Mouse (Mus musculus): ENCODE measurements around the gene Chrdl1. TPM values are rescaled to one million over a fixed set of nuclear protein-coding genes. Genes with fewer than 3 reads are reported as not detected.

Gene Chrdl1
- polyA plus RNA-seq, 1 experiment, result not detected

DNA sequence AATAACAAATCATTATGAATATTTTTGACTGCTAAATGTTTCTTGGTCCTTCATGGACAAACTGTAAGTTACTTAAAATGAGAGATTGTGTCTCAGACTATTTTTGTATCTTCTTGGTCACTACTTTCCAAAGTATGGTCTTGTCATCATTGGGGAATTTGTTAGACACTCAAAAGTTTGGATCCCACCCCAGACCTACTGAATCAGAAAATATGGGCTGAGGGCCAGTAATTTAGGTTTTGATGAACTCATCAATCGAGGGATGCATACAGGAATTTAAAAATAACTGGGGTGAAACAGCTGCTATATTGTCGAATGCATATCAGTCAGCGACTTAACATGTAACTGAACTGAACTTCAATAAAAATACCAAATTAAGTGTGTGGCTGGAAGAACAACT lies 80.9 kb downstream of the Chrdl1 start:
- H3K36me3 ChIP-seq (ENCODE audit: control insufficient read depth, insufficient read depth), result no peaks in the 10 kb centered on the region
- H3K4me3 ChIP-seq (ENCODE audit: insufficient read depth, poor library complexity, severe bottlenecking), result no peak overlapping the region
- H3ac ChIP-seq (ENCODE audit: control insufficient read depth, insufficient read length, low read depth), result no peak overlapping the region
- H3K79me2 ChIP-seq (ENCODE audit: control insufficient read depth, insufficient read depth), result no peaks in the 10 kb centered on the region
- H3K27me3 ChIP-seq (ENCODE audit: control insufficient read depth, insufficient read depth, insufficient read length), result no peaks in the 10 kb centered on the region
- no peak for TF ChIP-seq CTCF (IDR thresholded peaks at IDR 0.05; ENCODE audit: control insufficient read depth, insufficient read depth, insufficient read length)
- TF ChIP-seq CEBPB (IDR thresholded peaks at IDR 0.05; ENCODE audit: low read depth), result no peak
- no peak for TF ChIP-seq MAX (IDR thresholded peaks at IDR 0.05)
- no peak for TF ChIP-seq MYOG (IDR thresholded peaks at IDR 0.05; ENCODE audit: control insufficient read depth, extremely low read depth, insufficient read length)
- TF ChIP-seq USF1 (IDR thresholded peaks at IDR 0.05; ENCODE audit: low read depth), result no peak
- TF ChIP-seq MYOD1 (IDR thresholded peaks at IDR 0.05; ENCODE audit: control insufficient read depth, insufficient read length, low read depth), result no peak
- no peak for TF ChIP-seq FOSL1 (IDR thresholded peaks at IDR 0.05; ENCODE audit: insufficient read depth, low read length, poor library complexity, severe bottlenecking)
- no peaks in the 10 kb centered on the region for H3K79me3 ChIP-seq (ENCODE audit: low read depth)

DNA sequence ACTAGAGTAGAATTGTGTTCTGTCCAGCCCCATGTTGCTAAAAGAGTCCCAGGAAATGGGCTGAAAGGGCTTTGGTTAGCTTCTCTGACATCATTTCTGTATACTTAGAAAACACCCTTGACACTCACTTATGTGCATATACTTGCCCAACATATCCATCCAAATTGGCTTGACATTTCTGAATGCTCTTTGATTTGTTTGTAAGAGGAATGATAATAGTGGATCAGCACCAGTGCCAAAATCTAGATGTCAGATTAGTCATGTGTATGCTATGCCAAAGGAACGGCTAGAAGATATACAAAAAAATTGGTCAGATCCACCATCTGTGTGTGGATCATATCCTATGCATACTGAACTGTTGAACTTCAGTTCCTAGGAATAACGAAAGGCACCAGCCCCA lies 99.3 kb downstream of the Chrdl1 start:
- Histone ChIP-seq H3K36me3 (ENCODE audit: control insufficient read depth, insufficient read depth) (no peaks in the 10 kb centered on the region), H3ac (ENCODE audit: control insufficient read depth, insufficient read length, low read depth) (no peak overlapping the region), H3K79me2 (ENCODE audit: control insufficient read depth, insufficient read depth) (no peaks in the 10 kb centered on the region), H3K27me3 (ENCODE audit: control insufficient read depth, insufficient read depth, insufficient read length) (no peaks in the 10 kb centered on the region), H3K79me3 (ENCODE audit: low read depth) (no peaks in the 10 kb centered on the region), H3K4me3 (ENCODE audit: insufficient read depth, poor library complexity, severe bottlenecking) (no peak overlapping the region)
- TF ChIP-seq CTCF (IDR thresholded peaks at IDR 0.05; ENCODE audit: control insufficient read depth, insufficient read depth, insufficient read length) (no peak), MYOG (IDR thresholded peaks at IDR 0.05; ENCODE audit: control insufficient read depth, extremely low read depth, insufficient read length) (no peak), CEBPB (IDR thresholded peaks at IDR 0.05; ENCODE audit: low read depth) (no peak), FOSL1 (IDR thresholded peaks at IDR 0.05; ENCODE audit: insufficient read depth, low read length, poor library complexity, severe bottlenecking) (no peak), MYOD1 (IDR thresholded peaks at IDR 0.05; ENCODE audit: control insufficient read depth, insufficient read length, low read depth) (no peak), USF1 (IDR thresholded peaks at IDR 0.05; ENCODE audit: low read depth) (no peak)

DNA sequence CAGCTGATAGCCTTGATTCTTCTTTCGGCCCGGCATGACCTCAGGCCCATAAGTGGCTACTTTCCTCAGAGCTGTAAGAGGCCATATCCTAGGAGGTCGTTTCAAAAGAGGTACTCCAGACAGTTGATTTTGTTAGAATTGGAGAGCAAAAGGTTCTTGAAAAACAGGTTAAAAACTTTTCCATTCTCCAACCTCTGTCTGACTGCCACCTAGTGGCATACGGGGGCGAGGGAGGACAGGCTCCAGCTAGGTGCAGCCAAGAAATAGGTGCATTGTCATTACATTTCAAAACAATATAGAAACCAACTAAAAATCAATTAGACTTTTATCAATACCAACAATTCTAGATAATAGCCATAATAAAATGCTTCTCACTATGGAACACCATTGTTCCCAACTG lies 118.9 kb downstream of the Chrdl1 start:
- no peak for TF ChIP-seq MAX (IDR thresholded peaks at IDR 0.05)
- no peak for TF ChIP-seq USF1 (IDR thresholded peaks at IDR 0.05; ENCODE audit: low read depth)
- TF ChIP-seq CTCF (IDR thresholded peaks at IDR 0.05; ENCODE audit: control insufficient read depth, insufficient read depth, insufficient read length), result no peak
- no peak for TF ChIP-seq MYOG (IDR thresholded peaks at IDR 0.05; ENCODE audit: control insufficient read depth, extremely low read depth, insufficient read length)
- TF ChIP-seq MYOD1 (IDR thresholded peaks at IDR 0.05; ENCODE audit: control insufficient read depth, insufficient read length, low read depth), result no peak
- no peak for TF ChIP-seq CEBPB (IDR thresholded peaks at IDR 0.05; ENCODE audit: low read depth)
- TF ChIP-seq FOSL1 (IDR thresholded peaks at IDR 0.05; ENCODE audit: insufficient read depth, low read length, poor library complexity, severe bottlenecking), result no peak
- no peaks in the 10 kb centered on the region for H3K36me3 ChIP-seq (ENCODE audit: control insufficient read depth, insufficient read depth)
- no peak overlapping the region for H3K4me3 ChIP-seq (ENCODE audit: insufficient read depth, poor library complexity, severe bottlenecking)
- no peak overlapping the region for H3ac ChIP-seq (ENCODE audit: control insufficient read depth, insufficient read length, low read depth)
- H3K79me3 ChIP-seq (ENCODE audit: low read depth), result no peaks in the 10 kb centered on the region
- H3K79me2 ChIP-seq (ENCODE audit: control insufficient read depth, insufficient read depth), result no peaks in the 10 kb centered on the region
- H3K27me3 ChIP-seq (ENCODE audit: control insufficient read depth, insufficient read depth, insufficient read length), result no peaks in the 10 kb centered on the region

DNA sequence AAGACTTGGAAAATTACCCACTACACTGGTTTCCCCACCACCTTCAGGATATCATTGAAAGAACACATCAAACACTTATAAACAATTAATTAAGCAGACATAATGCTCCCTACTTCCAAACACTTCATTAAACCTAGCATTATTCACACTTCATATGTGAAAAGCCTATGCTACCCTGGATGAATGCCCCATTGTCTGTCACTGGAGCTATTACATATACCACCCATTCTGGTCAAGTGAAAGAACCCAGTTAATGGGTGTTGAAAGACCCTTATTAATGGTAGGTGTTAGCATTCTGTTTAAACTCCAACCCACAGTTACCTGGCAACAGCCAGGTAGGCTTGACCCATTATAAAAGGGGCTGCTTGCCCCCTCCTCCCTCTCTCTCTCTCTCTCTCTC lies 143.4 kb downstream of the Chrdl1 start:
- Histone ChIP-seq H3K4me3 (ENCODE audit: insufficient read depth, poor library complexity, severe bottlenecking) (no peak overlapping the region), H3K79me3 (ENCODE audit: low read depth) (no peaks in the 10 kb centered on the region), H3K79me2 (ENCODE audit: control insufficient read depth, insufficient read depth) (no peaks in the 10 kb centered on the region), H3K36me3 (ENCODE audit: control insufficient read depth, insufficient read depth) (no peaks in the 10 kb centered on the region), H3ac (ENCODE audit: control insufficient read depth, insufficient read length, low read depth) (no peak overlapping the region), H3K27me3 (ENCODE audit: control insufficient read depth, insufficient read depth, insufficient read length) (no peaks in the 10 kb centered on the region)
- TF ChIP-seq USF1 (IDR thresholded peaks at IDR 0.05; ENCODE audit: low read depth), result no peak
- TF ChIP-seq FOSL1 (IDR thresholded peaks at IDR 0.05; ENCODE audit: insufficient read depth, low read length, poor library complexity, severe bottlenecking), result no peak
- no peak for TF ChIP-seq MYOD1 (IDR thresholded peaks at IDR 0.05; ENCODE audit: control insufficient read depth, insufficient read length, low read depth)
- TF ChIP-seq MAX (IDR thresholded peaks at IDR 0.05), result no peak
- no peak for TF ChIP-seq CTCF (IDR thresholded peaks at IDR 0.05; ENCODE audit: control insufficient read depth, insufficient read depth, insufficient read length)
- TF ChIP-seq MYOG (IDR thresholded peaks at IDR 0.05; ENCODE audit: control insufficient read depth, extremely low read depth, insufficient read length), result no peak
- no peak for TF ChIP-seq CEBPB (IDR thresholded peaks at IDR 0.05; ENCODE audit: low read depth)

Other genes with a start within 250 kb of the Chrdl1 start
- gene Pak3, start 124.3 kb upstream of the Chrdl1 start, polyA plus RNA-seq (2012; fragmentation: generic; extraction: Trizol), result 1.0 TPM